Mouse (Mus musculus) spleen, adult 2 months (tissue): ENCODE results near the gene Cym.

Experiments
- CTCF ChIP-seq: fragments of 200-500 bp; IDR thresholded peaks from 2 replicates; pipeline ENCODE4 v1.5.1; 2011; ENCODE audit warnings: mild to moderate bottlenecking, inconsistent platforms; ENCODE audit not compliant: insufficient read depth, insufficient read length, insufficient replicate concordance; ENCODE audit errors: extremely low read depth
- POLR2A ChIP-seq: fragments of 200-500 bp; IDR thresholded peaks from 2 replicates; pipeline ENCODE4 v1.6.1; 2011; ENCODE audit warnings: low read depth, low read length, inconsistent platforms

DNA sequence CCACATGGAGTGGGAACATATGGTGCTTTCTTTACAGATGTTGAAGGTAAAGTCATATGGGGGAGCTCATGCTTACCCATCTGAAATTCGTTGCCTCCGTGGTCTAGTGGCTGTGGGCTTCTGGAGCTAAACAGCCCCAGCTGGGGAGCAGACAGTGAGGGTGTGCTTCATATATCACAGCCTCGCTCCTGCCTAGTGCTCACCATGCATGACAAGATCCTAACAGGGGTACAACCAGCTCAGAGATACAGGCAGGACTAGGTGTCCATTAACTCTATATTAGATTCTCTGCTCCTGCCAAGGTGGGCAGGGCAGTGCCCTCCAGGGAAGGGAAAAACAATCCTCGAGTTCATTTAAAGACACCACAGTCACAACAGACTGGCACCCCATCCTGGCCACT is 9.7 kb upstream of the Cym start:
- TF ChIP-seq CTCF = no peak
- no peak for TF ChIP-seq POLR2A
